Mouse (Mus musculus) macrophage (primary cell): ENCODE measurements around the gene Xndc1. TPM values are rescaled to one million over a fixed set of nuclear protein-coding genes. Genes with fewer than 3 reads are reported as not detected.
"Not testable (repeated sequence)": the region's sequence is repeated elsewhere in the genome, so short reads cannot be mapped to it uniquely, and the experiment has no call there.

Source experiments
- H3K27ac ChIP-seq: fragments of 350-480 bp; formaldehyde crosslinking; 2 replicates; pipeline ENCODE4 v1.9.0; 2021
- H3K36me3 ChIP-seq: fragments of 350-480 bp; formaldehyde crosslinking; 2 replicates; pipeline ENCODE4 v1.9.0; 2021; ENCODE audit errors: inconsistent target
- H3K4me3 ChIP-seq: fragments of 350-480 bp; formaldehyde crosslinking; 2 replicates; pipeline ENCODE4 v1.9.0; 2021; ENCODE audit errors: inconsistent target
- H3K79me2 ChIP-seq: fragments of 350-480 bp; formaldehyde crosslinking; 2 replicates; pipeline ENCODE4 v1.9.0; 2021; ENCODE audit errors: inconsistent target
- WGBS: methylation state at CpG from one replicate; pipeline ENCODE4 v1.1.7; 2026; ENCODE audit warnings: inconsistent platforms; ENCODE audit not compliant: missing documents; 5-methylcytosine and 5-hydroxymethylcytosine counted together
- polyA plus RNA-seq: library from polyadenylated mRNA; stranded (reverse); fragments of 250-400 nt; gene quantifications from 3 replicates; pipeline ENCODE4 v1.2.4, GENCODE M21; 2018; ENCODE audit warnings: inconsistent platforms
- total RNA-seq, 78 experiments: library from RNA; depleted of rRNA; stranded (reverse); fragments of 250-400 nt; gene quantifications; 1 replicate in 9 of 78; 2 replicates in 24 of 78; 3 replicates in 43 of 78; 4 replicates in 2 of 78; pipeline ENCODE4 v1.2.4; 2018; ENCODE audit warnings: inconsistent platforms in 56 of 78

The Xndc1 gene
- total RNA-seq (2018; cell fraction: chromatin; rRNA removed): 10 to 100 TPM in 21 of 26 experiments, 1 to 10 TPM in 5; 3.4 to 73.6 (median 37.9) TPM
- total RNA-seq (2018; cell fraction: cytosol; rRNA removed): 10 to 100 TPM in 2 of 26 experiments, 1 to 10 TPM in 24; 2.4 to 11.2 (median 6.7) TPM
- 10 to 100 TPM in 17 of 26 experiments, 1 to 10 TPM in 9; 2.5 to 57.5 (median 19.9) TPM for total RNA-seq (2018; cell fraction: nucleus; rRNA removed)
- polyA plus RNA-seq: 9.5 to 11.5 TPM (median 11.5 TPM) in 3 replicates

GRCm38 (mm10) chr7:102065046-102065891, at the start of gene Xndc1, which contains the start of the genes Rnf121 and Xntrpc:
Gene Xndc1 (plus strand): TSS chr7:102065511.
Gene Rnf121 (minus strand): TSS chr7:102065469.
Gene Xntrpc (plus strand): TSS chr7:102065713.
- peak within 1 kb of the TSS; percentile 78 for H3K27ac ChIP-seq
- H3K79me2 ChIP-seq: peaks cover 57% of the 10 kb centered on the region
- 2% methylated on average over 56 of the region's 56 CpGs for WGBS
- H3K4me3 ChIP-seq: peak within 1 kb of the TSS; percentile 86
- no peaks in the 10 kb centered on the region for H3K36me3 ChIP-seq

- Histone ChIP-seq H3K36me3 (peaks cover 42% of the 10 kb centered on the region), H3K79me2 (peaks cover 22% of the 10 kb centered on the region; the same call in 1 of the 2 replicates), H3K27ac (peak overlapping the region; percentile 73), H3K4me3 (peak overlapping the region; percentile 24; the same call in 1 of the 2 replicates)
- 65% methylated on average over 4 of the region's 4 CpGs for WGBS
These were observed 48.4 kb upstream of the Xndc1 start for GRCm38 (mm10) chr7:102016936-102017335.

GRCm38 (mm10) chr7:102017452-102017851, 47.9 kb upstream of the Xndc1 start:
- Histone ChIP-seq H3K79me2 (peaks cover 22% of the 10 kb centered on the region; the same call in 1 of the 2 replicates), H3K27ac (peak overlapping the region; percentile 73), H3K4me3 (peak overlapping the region; percentile 24), H3K36me3 (peaks cover 37% of the 10 kb centered on the region)
- WGBS: 8% methylated on average over 5 of the region's 5 CpGs

GRCm38 (mm10) chr7:102018034-102018433, 47.3 kb upstream of the Xndc1 start:
- peak overlapping the region; percentile 24; the same call in 1 of the 2 replicates for H3K4me3 ChIP-seq
- peaks cover 31% of the 10 kb centered on the region for H3K36me3 ChIP-seq
- peak overlapping the region; percentile 73 for H3K27ac ChIP-seq

GRCm38 (mm10) chr7:102018590-102018989, 46.7 kb upstream of the Xndc1 start, which contains the start of gene Il18bp:
Gene Il18bp (minus strand): TSS chr7:102018690.
- Histone ChIP-seq H3K36me3 (peaks cover 26% of the 10 kb centered on the region), H3K27ac (peak within 1 kb of the TSS; percentile 73), H3K79me2 (peaks cover 22% of the 10 kb centered on the region; the same call in 1 of the 2 replicates), H3K4me3 (peak within 1 kb of the TSS; percentile 24)
- WGBS: 100% methylated on average over 1 of the region's 3 CpGs

More at GRCm38 (mm10) chr7:102018034-102018433, 47.3 kb upstream of the Xndc1 start:
- peaks cover 22% of the 10 kb centered on the region; the same call in 1 of the 2 replicates for H3K79me2 ChIP-seq
- WGBS: 65% methylated on average over 7 of the region's 7 CpGs

GRCm38 (mm10) chr7:102019362-102019761, 45.9 kb upstream of the Xndc1 start:
- Histone ChIP-seq H3K27ac (peak overlapping the region; percentile 41), H3K36me3 (peaks cover 18% of the 10 kb centered on the region; the same call in 1 of the 2 replicates), H3K79me2 (peaks cover 22% of the 10 kb centered on the region; the same call in 1 of the 2 replicates), H3K4me3 (no peak overlapping the region)
- 9% methylated on average over 3 of the region's 3 CpGs for WGBS

GRCm38 (mm10) chr7:102020934-102021333, 44.4 kb upstream of the Xndc1 start:
- not testable (repeated sequence) for H3K4me3 ChIP-seq, H3K27ac ChIP-seq, H3K36me3 ChIP-seq
- H3K79me2 ChIP-seq: peaks cover 17% of the 10 kb centered on the region; the same call in 1 of the 2 replicates
- WGBS: 90% methylated on average over 2 of the region's 2 CpGs

GRCm38 (mm10) chr7:102023821-102024220, 41.5 kb upstream of the Xndc1 start:
- H3K79me2 ChIP-seq: no peaks in the 10 kb centered on the region; the same call in 1 of the 2 replicates
- H3K4me3 ChIP-seq: no peak overlapping the region
- peaks cover 2% of the 10 kb centered on the region; the same call in 1 of the 2 replicates for H3K36me3 ChIP-seq
- 97% methylated on average over 9 of the region's 9 CpGs for WGBS
- no peak overlapping the region for H3K27ac ChIP-seq

- 26% methylated on average over 2 of the region's 2 CpGs for WGBS
- Histone ChIP-seq H3K36me3 (peaks cover 4% of the 10 kb centered on the region; the same call in 1 of the 2 replicates), H3K79me2 (no peaks in the 10 kb centered on the region), H3K4me3 (no peak overlapping the region), H3K27ac (peak overlapping the region; percentile 79)
These were observed 39.9 kb upstream of the Xndc1 start for GRCm38 (mm10) chr7:102025187-102026119.

- Histone ChIP-seq H3K4me3 (no peak overlapping the region), H3K36me3 (peaks cover 29% of the 10 kb centered on the region), H3K27ac (no peak overlapping the region), H3K79me2 (no peaks in the 10 kb centered on the region)
- WGBS: 100% methylated on average over 1 of the region's 1 CpGs
These were observed 30.4 kb upstream of the Xndc1 start for GRCm38 (mm10) chr7:102034904-102035303.

GRCm38 (mm10) chr7:102035534-102035933, 29.8 kb upstream of the Xndc1 start:
- Histone ChIP-seq H3K36me3 (peaks cover 30% of the 10 kb centered on the region), H3K4me3 (no peak overlapping the region), H3K27ac (no peak overlapping the region), H3K79me2 (no peaks in the 10 kb centered on the region)
- 95% methylated on average over 2 of the region's 2 CpGs for WGBS

- Histone ChIP-seq H3K36me3 (peaks cover 30% of the 10 kb centered on the region), H3K4me3 (no peak overlapping the region), H3K27ac (no peak overlapping the region), H3K79me2 (no peaks in the 10 kb centered on the region)
- 100% methylated on average over 3 of the region's 3 CpGs for WGBS
These were observed 28.0 kb upstream of the Xndc1 start for GRCm38 (mm10) chr7:102037318-102037717.

- WGBS: 36% methylated on average over 2 of the region's 2 CpGs
- Histone ChIP-seq H3K36me3 (peaks cover 23% of the 10 kb centered on the region), H3K4me3 (no peak overlapping the region), H3K27ac (no peak overlapping the region), H3K79me2 (peaks cover 31% of the 10 kb centered on the region; the same call in 1 of the 2 replicates)
These were observed 23.0 kb upstream of the Xndc1 start for GRCm38 (mm10) chr7:102042314-102042713.

GRCm38 (mm10) chr7:102048524-102048923, 16.8 kb upstream of the Xndc1 start:
- H3K4me3 ChIP-seq, H3K27ac ChIP-seq, H3K36me3 ChIP-seq: not testable (repeated sequence)
- peaks cover 48% of the 10 kb centered on the region; the same call in 1 of the 2 replicates for H3K79me2 ChIP-seq
